Mouse (Mus musculus): ENCODE measurements around the gene Mpdu1. TPM values are rescaled to one million over a fixed set of nuclear protein-coding genes. Genes with fewer than 3 reads are reported as not detected.
A peak's percentile ranks its signal among the peaks of the same experiment; 100 is the strongest.
"Not testable (repeated sequence)": the region's sequence is repeated elsewhere in the genome, so short reads cannot be mapped to it uniquely, and the experiment has no call there.

Mpdu1 gene
- total RNA-seq, 2 experiments from 2014 or later, result 73.3 to 82.4 TPM

DNA sequence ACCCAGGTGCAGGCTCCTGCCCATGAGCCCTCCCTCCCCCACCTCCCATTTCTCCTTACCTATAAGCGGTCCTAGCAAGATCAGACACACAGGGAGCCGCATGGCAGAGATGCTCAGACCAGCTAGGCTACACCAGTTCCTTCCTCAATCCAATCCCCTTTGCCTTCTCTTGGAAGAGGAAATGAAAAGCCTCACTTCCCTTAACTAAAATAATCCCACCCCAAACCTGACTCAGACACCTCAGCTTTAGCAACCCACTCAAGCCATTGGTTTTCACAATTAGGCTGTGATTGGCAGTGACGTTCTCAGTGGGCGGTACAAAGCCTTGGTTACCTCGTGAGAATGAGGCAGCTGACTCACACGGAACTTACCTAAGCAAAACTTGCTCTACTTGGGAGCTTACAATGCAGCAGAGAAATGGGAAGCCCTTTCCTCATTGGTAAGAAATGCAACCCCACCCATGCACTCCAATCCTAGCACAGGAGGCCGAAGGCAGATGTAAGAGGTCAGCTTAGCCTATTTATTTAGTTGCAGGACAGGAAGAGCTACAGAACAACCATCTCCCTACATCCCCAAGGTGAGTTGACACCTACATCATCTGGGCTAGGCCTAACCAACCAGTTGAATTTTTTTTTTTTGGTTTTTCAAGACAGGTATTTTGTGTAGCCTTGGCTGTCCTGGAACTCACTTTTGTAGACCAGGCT lies 3.7 kb upstream of the Mpdu1 start, which contains the start of gene Cd68:
Gene Cd68, minus strand, starts transcription at position 193 of the 704 bp plus-strand sequence.
- DNase-seq (ENCODE audit: low spot score in 2 of 2), result peak in 1 of 2 experiments; percentile 82

DNA sequence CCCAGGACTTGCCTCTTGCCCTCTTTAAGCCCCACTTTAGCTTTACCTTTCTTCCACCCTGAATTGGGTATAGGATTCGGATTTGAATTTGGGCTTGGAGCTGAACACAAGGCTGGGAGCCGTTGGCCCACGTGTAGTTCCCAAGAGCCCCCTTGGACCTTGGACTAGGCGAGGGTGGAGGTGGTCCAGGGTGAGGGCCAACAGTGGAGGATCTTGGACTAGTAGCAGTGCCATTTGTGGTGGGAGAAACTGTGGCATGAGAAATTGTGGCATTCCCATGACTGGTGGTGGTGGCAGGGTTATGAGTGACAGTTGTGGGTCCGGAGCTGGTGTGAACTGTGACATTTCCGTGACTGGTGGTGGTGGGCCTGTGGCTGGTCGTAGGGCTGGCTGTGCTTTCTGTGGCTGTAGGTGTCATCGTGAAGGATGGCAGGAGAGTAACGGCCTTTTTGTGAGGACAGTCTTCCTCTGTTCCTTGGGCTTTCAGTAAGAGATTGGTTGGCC lies 3.1 kb upstream of the Mpdu1 start:
- no peak for DNase-seq (ENCODE audit: low spot score in 2 of 2)

DNA sequence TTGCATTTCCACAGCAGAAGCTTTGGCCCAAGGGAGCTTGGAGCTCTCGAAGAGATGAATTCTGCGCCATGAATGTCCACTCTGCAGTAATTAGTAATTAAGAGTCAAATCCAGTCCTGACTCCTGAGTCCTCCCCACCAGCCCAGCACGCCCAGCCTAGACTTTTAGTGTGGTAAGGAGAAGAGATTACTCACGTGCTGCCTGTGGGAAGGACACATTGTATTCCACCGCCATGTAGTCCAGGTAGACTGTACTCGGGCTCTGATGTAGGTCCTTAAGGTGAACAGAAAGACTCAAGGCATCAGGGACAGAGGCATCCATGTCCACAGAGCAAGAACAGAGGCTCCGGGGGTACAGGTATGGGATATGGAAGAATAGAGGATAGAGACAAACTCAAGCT lies 2.4 kb upstream of the Mpdu1 start:
- no peak for DNase-seq (ENCODE audit: low spot score in 2 of 2)

DNA sequence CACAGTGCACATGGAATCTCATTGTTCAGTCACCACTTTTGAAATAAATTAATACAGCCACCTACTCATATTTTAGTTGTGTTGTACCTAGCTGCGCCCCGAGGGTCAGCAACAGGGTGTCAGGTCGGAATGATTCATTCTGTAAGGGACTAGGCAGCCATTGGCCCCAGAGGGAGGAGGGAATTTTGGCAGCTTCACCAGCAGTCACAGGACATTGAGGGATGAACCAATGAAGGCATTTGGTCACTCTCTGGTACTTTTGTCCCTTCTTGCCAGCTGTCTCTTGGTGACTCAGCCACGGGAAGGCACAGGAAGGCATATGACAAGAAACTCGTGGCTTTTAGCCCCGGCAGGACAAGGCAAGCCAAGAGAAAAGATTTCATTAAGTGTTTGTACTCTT lies 1.4 kb upstream of the Mpdu1 start:
- no peak for DNase-seq (ENCODE audit: low spot score in 2 of 2)

DNA sequence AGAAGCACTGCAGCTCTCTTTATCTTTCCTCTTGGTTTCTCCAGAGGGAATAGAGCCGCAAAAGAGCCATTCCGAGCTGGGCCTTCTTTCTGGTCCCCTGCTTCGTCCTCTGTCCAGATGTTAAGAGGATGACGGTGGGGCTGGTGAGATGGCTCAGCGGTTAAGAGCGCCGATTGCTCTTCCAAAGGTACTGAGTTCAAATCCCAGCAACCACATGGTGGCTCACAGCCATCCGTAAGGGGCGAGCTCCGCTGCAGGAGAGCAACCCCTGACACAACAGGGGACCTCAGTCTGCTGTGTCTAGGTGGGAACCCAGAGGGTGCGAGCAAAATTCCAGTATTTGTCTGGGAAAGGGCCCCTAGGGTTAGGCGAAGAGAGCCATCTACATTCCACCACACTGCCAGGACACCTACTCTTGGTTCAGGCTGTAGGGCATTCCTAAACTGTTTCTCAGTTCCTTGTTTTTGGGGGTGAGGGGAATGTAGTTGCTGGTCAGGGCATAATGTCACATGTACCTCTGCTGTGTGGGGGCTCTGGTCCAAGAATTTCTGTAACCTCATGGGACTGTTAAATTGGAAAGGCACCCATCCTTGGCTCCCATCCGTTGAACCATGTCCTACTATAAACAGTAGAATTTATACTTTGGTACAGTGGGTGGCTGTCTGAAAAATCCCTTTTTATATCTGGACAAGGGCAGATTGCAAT lies 677 bp upstream of the Mpdu1 start:
- DNase-seq (ENCODE audit: low spot score in 2 of 2), result no peak

DNA sequence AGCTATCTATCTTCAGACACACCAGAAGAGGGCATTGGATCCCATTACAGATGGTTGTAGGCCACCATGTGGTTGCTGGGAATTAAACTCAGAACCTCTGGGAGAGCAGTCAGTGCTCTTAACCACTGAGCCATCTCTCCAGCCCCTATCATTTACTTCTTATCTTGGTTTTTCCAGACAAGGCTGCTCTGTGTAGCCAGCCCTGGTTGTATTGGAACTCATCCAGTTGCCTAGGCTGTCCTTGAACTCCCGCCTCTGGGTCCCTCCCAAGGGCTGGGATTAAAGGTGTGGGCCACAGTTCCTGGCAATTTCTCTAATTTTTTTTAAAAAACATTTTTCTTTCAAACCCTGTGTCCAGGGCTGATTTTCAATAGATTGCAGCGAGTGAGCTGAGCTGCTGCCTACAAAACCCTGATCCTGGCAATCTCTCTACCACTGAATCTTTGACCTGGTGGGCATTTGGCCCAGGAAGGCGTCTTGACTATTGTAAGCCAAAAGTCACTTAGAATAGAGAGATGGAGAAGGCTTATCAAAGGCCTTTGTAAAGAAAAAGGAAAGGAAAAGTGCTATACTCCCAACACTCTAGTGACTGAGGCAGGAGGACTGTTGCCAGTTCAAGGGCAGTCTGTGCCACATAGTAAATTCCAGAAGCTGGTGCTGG lies 1.1 kb downstream of the Mpdu1 start:
- no peak for DNase-seq (ENCODE audit: low spot score in 2 of 2)

DNA sequence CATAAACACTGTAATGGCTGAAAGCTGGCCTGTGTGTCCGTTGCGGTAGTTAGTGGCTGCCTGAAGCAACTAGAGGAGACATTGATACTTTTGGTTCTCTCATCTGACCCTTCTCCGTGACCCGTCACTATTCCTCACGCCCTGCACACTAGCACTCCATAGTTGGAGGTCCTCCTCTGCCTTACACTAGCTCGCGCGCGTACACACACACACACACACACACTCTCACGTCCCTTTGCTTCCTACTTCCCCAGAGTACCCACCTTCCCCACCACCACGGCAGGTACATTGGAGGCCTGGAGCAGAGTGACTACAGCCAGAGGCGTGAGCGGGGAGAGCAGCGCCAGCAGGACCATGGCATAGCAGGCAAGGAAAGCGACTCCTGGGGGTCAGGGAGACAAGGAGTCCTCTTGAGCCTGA lies 5.0 kb downstream of the Mpdu1 start:
- DNase-seq (ENCODE audit: low spot score in 2 of 2), result no peak

DNA sequence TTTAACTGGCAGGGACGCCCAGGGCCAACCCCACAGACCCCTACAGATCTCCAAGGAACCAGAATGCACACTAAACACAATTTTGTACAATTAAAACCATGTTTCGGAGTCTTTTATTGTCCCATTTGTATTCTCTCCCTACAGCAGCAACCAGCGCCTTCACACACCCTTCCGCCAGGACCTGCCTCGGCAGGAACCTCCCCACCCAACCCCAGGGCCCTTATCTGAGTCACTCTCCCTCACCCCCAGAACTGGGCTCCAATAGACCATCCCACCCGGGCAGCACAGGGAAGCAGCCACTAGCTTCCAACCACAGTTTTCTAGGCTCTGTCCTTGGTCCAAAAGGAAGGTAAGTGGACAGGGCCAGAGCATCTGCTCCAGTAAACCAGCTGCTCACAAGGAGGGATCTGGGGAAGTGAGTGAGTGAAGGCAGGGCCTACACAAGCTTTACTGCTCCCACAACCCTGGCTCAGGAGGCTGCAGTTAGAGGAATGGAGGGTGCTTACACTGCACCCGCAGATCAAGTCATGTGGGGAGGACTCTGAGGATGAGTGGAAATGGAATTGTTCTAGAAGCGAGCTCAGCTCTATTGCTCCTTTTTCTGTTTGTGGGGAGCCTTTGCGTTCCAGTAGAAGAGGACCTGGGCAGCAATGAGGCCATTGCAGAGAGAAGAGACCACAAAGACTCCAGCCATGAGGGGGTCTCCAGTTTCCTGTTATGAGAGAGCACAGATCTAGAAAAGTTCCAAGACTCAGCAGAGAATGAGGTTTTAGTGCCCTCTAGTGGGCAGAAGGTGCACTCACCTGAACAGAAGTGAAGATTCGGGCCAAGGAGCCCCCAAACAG lies 5.6 kb downstream of the Mpdu1 start:
- no peak for DNase-seq (ENCODE audit: low spot score in 2 of 2)

DNA sequence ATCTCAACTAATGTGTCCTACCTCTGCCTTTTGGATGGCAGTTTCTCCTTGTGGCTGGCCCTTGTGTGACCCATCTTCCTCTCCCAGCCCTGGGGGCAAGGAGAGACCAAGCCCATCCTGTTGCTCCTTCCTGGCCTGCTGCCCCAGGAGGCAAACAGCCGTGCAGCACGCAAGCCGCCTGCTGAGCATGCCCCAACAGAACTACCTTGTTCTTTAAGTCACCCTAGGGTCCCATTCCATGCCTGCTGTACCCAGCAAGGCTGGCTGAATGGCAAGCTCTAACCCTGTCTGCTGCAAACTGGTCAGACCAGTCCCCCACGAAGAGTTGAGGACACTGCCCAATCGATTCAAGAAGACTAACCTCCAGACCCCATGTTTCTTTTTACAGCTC lies 6.4 kb downstream of the Mpdu1 start:
- DNase-seq (ENCODE audit: low spot score in 2 of 2), result no peak

DNA sequence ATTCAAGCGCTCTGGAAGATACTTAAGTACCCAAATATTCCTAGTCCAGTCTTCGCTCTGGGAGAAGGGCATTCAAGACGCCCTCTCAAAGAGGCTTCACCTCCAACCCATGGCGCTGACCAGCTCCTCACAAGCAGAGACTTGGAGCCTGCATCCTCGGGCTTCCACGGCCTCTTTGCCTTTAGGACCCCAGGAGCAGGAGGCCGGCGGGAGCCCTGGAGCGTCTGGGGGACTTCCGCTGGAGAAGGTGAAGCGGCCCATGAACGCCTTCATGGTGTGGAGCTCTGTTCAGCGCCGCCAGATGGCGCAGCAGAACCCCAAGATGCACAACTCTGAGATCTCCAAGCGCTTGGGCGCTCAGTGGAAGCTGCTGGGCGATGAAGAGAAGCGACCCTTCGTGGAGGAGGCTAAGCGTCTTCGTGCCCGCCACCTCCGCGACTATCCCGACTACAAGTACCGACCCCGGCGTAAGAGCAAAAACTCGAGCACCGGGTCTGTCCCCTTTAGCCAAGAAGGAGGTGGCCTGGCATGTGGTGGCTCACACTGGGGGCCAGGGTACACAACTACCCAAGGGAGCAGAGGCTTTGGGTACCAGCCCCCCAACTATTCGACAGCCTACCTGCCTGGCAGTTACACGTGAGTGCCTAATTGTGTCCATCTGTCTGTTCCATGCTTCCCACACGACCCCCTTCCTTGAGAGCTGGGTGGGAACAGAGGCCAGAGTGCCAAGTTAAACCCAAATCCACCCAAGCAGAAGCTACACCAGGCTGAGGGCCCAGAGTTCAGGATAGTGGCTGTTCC lies 7.0 kb downstream of the Mpdu1 start, which contains the start of gene Sox15:
Gene Sox15, plus strand, starts transcription at position 51 of the 801 bp plus-strand sequence.
- peak; percentile 66 to 79 for DNase-seq (ENCODE audit: low spot score in 2 of 2)

DNA sequence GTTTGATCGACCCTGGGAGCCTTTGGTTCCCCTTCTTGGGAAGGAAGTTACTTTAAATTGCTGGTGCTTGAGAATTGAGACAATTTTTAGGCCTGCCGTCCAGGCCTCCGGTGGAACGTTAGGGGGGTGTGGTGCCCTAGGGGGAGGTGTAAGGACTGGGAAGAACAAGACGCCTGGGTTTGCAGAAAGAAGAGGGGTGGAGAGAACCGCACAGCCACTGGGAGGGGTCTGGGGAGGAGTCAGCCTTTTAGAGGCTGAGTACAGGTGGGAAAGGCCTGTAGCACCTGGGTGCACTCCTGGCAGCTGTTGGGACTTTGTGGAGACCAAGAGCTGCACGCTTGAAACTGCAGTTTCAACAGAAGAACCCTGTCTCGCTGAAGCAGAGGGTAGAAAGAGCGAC lies 7.7 kb downstream of the Mpdu1 start:
- DNase-seq (ENCODE audit: low spot score in 2 of 2), result no peak

DNA sequence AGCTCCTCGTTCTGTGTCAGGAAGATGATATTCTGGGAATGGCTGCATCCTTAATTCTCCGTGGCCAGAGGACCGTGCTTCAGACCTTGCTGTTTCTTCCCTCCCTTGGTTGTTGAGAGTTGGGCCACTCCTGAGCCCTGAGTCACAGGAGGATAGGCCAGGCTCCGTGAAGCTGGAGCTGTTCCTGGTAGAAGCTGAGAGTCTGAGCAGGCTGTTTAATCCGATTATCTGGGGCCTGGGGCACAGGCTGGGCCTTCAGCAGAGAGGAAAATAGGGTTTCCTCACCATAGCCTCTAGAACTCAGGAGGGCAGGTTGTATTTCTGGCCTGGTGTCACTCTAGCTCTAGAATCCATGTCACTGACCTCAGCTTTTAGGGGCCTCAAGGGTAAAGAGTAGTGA lies 9.0 kb downstream of the Mpdu1 start:
- DNase-seq (ENCODE audit: low spot score in 2 of 2), result no peak

DNA sequence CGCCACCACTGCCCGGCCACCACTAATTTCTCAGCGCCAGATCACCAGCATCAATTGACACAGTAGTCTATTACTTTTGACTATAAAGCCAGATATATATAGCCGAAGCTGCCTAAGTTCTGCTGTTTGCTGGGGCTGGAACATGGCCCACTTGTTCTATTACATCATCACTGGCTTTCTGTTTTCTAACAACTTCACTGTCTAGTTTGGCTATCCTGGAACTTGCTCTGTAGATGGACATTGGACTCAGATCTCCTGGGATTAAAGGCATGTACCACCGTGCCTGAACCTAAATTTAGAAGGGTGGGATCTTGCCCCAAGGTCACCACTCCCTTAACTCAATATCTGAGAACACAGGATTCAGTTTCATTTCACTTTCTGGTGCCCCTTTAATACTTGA lies 16.6 kb downstream of the Mpdu1 start:
- DNase-seq (ENCODE audit: low spot score in 2 of 2), result no peak

DNA sequence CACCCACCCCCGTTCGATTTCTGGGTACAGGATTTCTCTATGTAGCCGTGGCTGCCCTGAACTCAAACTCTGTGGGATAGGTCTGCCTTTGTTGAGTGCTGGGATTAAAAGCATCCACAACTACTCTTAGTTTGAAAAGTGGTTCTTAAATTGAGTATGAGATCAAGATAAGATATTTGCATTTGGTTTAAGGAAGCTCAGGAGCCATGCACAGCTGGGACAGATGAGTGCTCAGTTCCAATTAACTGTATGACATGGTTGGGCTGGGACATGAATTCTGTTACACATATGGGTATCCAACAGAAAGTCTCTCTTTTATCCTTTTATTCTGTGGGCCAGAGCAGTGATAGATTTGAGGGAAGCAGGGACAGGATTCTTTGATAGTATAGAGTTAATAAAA lies 27.0 kb downstream of the Mpdu1 start:
- DNase-seq (ENCODE audit: low spot score in 2 of 2), result no peak

DNA sequence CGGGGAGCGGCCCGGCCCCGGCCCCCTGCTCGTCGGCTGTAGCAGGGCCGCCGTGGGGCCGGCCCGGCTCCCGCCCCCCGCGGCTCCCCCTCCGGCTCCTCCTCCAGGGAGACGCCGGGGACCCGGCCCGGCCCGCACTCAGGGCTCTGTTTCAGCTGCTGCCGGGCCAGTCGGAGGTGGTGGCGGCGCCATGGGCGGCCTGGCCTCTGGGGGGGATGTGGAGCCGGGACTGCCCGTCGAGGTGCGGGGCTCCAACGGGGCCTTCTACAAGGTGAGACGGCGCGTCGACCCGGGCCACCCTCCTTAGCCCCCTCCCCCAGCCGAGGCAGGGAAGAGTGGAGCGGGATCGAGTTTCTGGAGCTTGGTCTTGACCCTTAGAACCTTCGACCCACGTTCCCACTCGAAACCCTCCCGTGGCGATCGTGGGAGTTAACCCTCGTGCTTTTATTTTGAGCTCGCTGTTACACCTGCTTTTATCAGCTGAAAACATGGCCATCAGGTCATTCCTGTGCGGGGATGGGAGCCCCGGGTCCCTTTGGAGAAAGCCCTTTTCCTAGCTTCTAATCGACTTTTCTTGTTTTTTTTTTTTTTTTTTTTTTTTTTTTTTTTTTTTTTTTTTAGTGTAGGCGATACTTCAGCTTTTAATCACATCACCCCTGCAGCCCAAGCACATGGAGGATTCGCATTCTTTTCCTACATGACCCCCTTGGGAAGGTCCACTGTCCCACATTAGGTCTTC lies 29.1 kb downstream of the Mpdu1 start:
- peak in 1 of 2 experiments; percentile 47 for DNase-seq (ENCODE audit: low spot score in 2 of 2)

DNA sequence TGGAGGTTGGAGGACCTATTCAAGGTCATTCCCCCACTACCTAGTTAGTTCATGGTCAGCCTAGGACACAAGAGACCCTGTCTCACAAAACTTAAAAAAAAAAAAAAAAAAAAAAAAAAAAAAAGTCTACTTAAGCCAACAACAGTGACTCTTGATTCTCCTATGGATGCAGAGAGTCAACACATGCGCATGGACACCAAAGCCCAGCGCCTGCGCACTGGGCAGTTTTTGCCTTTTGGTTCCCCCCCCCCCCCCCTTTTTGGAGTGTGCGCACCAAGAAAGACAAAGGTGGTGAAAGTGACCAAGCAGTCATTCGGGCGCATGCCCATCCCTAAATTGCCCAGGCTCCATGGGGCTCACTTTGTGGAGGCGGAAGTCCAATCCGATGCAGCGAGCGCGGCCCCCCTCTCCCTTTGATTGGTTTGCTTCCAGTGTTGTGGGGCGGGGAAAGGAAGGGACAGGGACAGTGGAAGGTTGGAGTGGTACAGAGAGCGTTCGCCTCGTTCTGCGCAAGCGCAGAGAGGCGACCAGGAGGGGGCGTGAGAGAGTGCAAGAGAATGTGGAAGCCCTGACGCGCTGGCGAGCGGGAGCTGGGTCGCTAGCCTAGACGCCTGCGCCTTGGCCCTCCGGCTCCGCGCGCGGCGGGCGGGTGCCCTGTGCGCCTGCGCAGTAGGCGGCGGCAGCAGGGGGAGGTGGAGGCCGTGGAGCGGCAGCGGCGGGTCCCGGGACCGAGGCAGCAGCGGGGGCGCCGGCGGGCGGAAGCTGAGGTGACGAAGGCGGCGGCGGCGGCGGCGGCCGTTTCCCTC lies 30.0 kb downstream of the Mpdu1 start, which contains the start of gene Fxr2:
Gene Fxr2, plus strand, starts transcription at position 707 of the 806 bp plus-strand sequence.
- DNase-seq (ENCODE audit: low spot score in 2 of 2), result peak; percentile 100

DNA sequence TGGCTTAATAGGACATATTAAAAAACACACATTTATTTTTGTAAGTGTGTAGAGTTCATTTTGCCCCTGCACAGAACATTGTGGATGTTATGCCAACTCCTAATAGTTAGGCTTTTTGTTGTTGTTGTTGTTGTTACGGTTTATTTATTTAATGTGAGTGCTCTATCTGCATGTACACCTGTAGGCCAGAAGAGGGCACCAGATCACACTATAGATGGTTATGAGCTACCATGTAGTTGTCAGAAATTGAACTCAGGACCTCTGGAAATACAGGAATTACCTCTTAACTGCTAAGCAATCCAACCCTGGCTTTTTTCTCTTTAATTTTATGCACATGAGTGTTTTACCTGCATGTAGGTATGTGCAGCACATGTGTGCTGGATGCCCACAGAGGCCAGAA lies 32.6 kb downstream of the Mpdu1 start:
- no peak for DNase-seq (ENCODE audit: low spot score in 2 of 2)

DNA sequence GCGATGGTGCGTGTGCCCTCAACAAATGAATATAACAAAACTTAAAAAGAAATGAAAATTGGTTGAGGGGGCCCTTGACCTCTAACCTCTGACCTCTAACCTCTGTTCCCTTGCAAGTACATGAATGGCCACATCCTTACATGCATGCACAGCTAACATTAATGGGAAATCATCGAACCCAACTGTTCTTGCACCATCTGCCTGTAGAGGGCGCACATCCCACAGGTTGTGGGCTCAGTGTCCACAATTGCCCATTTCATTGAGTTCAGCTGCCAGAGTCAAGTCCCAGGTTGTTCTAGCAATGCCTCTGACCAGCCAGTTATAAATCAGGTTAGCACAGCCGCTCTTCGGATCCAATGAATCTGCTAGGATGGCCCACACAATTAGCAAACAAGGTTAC lies 34.2 kb downstream of the Mpdu1 start:
- peak; percentile 53 to 72 for DNase-seq (ENCODE audit: low spot score in 2 of 2)

DNA sequence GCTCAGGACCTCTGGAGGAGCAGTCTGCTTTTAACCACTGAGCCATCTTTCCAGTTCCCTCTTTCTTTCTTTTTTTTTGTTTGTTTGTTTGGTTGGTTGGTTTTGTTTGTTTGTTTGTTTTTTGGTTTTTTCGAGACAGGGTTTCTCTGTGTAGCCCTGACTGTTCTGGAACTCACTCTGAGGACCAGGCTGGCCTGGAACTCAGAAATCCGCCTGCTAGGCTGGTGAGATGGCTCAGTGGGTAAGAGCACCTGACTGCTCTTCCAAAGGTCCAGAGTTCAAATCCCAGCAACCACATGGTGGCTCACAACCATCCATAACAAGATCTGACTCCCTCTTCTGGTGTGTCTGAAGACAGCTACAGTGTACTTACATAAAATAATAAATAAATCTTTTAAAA lies 38.1 kb downstream of the Mpdu1 start:
- DNase-seq (ENCODE audit: low spot score in 2 of 2), result not testable (repeated sequence)

All from layer of hippocampus, postnatal 14 days (tissue).